Mouse (Mus musculus) liver, adult 2 months (tissue): ENCODE results near the gene Tiam2. TPM values are rescaled to one million over a fixed set of nuclear protein-coding genes. Genes with fewer than 3 reads are reported as not detected.

Experiments
- DNase-seq: peaks from one replicate; pipeline ENCODE4 v3.0.0-alpha.2; 2011; ENCODE audit warnings: low read depth, low spot score; ENCODE audit errors: extremely low read depth
- H3K27ac ChIP-seq: fragments of 200-500 bp; replicated peaks from 2 replicates; pipeline ENCODE4 v1.5.1; 2012; ENCODE audit warnings: low read depth, mild to moderate bottlenecking, control low read depth, inconsistent platforms, low read length; ENCODE audit not compliant: insufficient read depth
- H3K27me3 ChIP-seq: fragments of 200-500 bp; 2 replicates; pipeline ENCODE4 v1.6.1; 2012; ENCODE audit warnings: mild to moderate bottlenecking, moderate library complexity, low read length, inconsistent platforms; ENCODE audit not compliant: control insufficient read depth, insufficient read depth
- H3K36me3 ChIP-seq: fragments of 200-500 bp; 2 replicates; pipeline ENCODE4 v1.6.1; 2012; ENCODE audit warnings: low read length, inconsistent platforms; ENCODE audit not compliant: control insufficient read depth, insufficient read depth
- H3K4me1 ChIP-seq: fragments of 200-500 bp; 2 replicates; pipeline ENCODE4 v1.6.1; 2011; ENCODE audit warnings: low read length; ENCODE audit not compliant: control insufficient read depth, insufficient read depth
- H3K4me3 ChIP-seq: fragments of 200-500 bp; 2 replicates; pipeline ENCODE4 v1.5.1; 2011; ENCODE audit warnings: low read depth, mild to moderate bottlenecking, control low read depth, low read length, moderate library complexity; ENCODE audit not compliant: insufficient read depth
- H3K79me2 ChIP-seq: fragments of 200-500 bp; 2 replicates; pipeline ENCODE4 v1.6.1; 2012; ENCODE audit warnings: inconsistent platforms, mild to moderate bottlenecking, low read length, moderate library complexity; ENCODE audit not compliant: control insufficient read depth, insufficient read depth
- H3K9ac ChIP-seq: fragments of 200-500 bp; 2 replicates; pipeline ENCODE4 v1.6.1; 2012; ENCODE audit warnings: low read depth, mild to moderate bottlenecking, control low read depth, inconsistent platforms, low read length
- CTCF ChIP-seq: fragments of 200-500 bp; IDR thresholded peaks from 2 replicates; pipeline ENCODE4 v1.5.1; 2011; ENCODE audit warnings: low read depth, low read length, control low read depth
- POLR2A ChIP-seq: fragments of 200-500 bp; IDR thresholded peaks from 2 replicates; pipeline ENCODE4 v1.6.1; 2011; ENCODE audit warnings: low read length, control low read depth; ENCODE audit not compliant: insufficient read depth; ENCODE audit errors: extremely low read depth
- WGBS: fragments of 180-500 bp; shearing (Covaris S2); methylation state at CpG from one replicate; pipeline ENCODE4 v1.1.7; 2018; 5-methylcytosine and 5-hydroxymethylcytosine counted together
- polyA plus RNA-seq: library from polyadenylated mRNA; depleted of rRNA; stranded (reverse); fragments of >200 nt; gene quantifications from 2 replicates; pipeline ENCODE4 v1.2.3, GENCODE M21; 2012
- total RNA-seq: library from RNA; depleted of rRNA; stranded (reverse); fragments of >200 nt; gene quantifications from 2 replicates; pipeline ENCODE4 v1.2.3, GENCODE M21; 2014

Tiam2 gene
- total and polyA plus RNA-seq, 2 experiments, result 2.9 to 5.2 TPM

GRCm38 (mm10) chr17:3491667-3492066, 165.3 kb downstream of the Tiam2 start:
- Histone ChIP-seq H3K4me1 (peaks cover 26% of the 10 kb centered on the region), H3K4me3 (no peak overlapping the region), H3K27ac (no peak overlapping the region), H3K27me3 (no peaks in the 10 kb centered on the region), H3K9ac (no peak overlapping the region), H3K79me2 (no peaks in the 10 kb centered on the region), H3K36me3 (no peaks in the 10 kb centered on the region)
- 97% methylated on average over 6 of the region's 6 CpGs for WGBS
- peak; percentile 33 for DNase-seq
- no peak for TF ChIP-seq CTCF
- no peak for TF ChIP-seq POLR2A

- Histone ChIP-seq H3K27ac (peak overlapping the region; percentile 85), H3K27me3 (no peaks in the 10 kb centered on the region), H3K9ac (no peak overlapping the region), H3K36me3 (no peaks in the 10 kb centered on the region), H3K4me1 (peaks cover 23% of the 10 kb centered on the region), H3K79me2 (no peaks in the 10 kb centered on the region), H3K4me3 (no peak overlapping the region)
- 4% methylated on average over 2 of the region's 2 CpGs for WGBS
- TF ChIP-seq CTCF (no peak), POLR2A (no peak)
- DNase-seq, result no peak
These were observed 169.2 kb downstream of the Tiam2 start for GRCm38 (mm10) chr17:3495576-3495975.

- H3K79me2 ChIP-seq, result no peaks in the 10 kb centered on the region
- H3K36me3 ChIP-seq, result no peaks in the 10 kb centered on the region
- peaks cover 23% of the 10 kb centered on the region for H3K4me1 ChIP-seq
- TF ChIP-seq POLR2A (no peak), CTCF (0 out of 2 replicates have a peak, but pooled peaks have one; percentile 8)
- H3K27me3 ChIP-seq, result no peaks in the 10 kb centered on the region
- H3K27ac ChIP-seq, result peak overlapping the region; percentile 85
- 37% methylated on average over 3 of the region's 3 CpGs for WGBS
- no peak overlapping the region for H3K9ac ChIP-seq
- H3K4me3 ChIP-seq, result no peak overlapping the region
- DNase-seq, result peak; percentile 97
These were observed 169.7 kb downstream of the Tiam2 start for GRCm38 (mm10) chr17:3496080-3496479.

- H3K27me3 ChIP-seq, result no peaks in the 10 kb centered on the region
- 53% methylated on average over 3 of the region's 3 CpGs for WGBS
- H3K4me3 ChIP-seq, result no peak overlapping the region
- no peak overlapping the region for H3K9ac ChIP-seq
- H3K4me1 ChIP-seq, result peaks cover 24% of the 10 kb centered on the region
- no peaks in the 10 kb centered on the region for H3K36me3 ChIP-seq
- no peak overlapping the region for H3K27ac ChIP-seq
- no peaks in the 10 kb centered on the region for H3K79me2 ChIP-seq
- peak; percentile 47; the same call in 1 of the 2 replicates for TF ChIP-seq CTCF
- no peak for TF ChIP-seq POLR2A
- DNase-seq, result no peak
These were observed 171.7 kb downstream of the Tiam2 start for GRCm38 (mm10) chr17:3498086-3498485.

- WGBS, result 82% methylated on average over 3 of the region's 3 CpGs
- H3K27ac ChIP-seq, result no peak overlapping the region
- H3K4me1 ChIP-seq, result peaks cover 24% of the 10 kb centered on the region
- no peak for DNase-seq
- H3K36me3 ChIP-seq, result no peaks in the 10 kb centered on the region
- H3K79me2 ChIP-seq, result no peaks in the 10 kb centered on the region
- no peak overlapping the region for H3K9ac ChIP-seq
- H3K27me3 ChIP-seq, result no peaks in the 10 kb centered on the region
- TF ChIP-seq POLR2A (no peak), CTCF (no peak)
- H3K4me3 ChIP-seq, result no peak overlapping the region
These were observed 172.2 kb downstream of the Tiam2 start for GRCm38 (mm10) chr17:3498580-3498979.

GRCm38 (mm10) chr17:3499468-3499867, 173.1 kb downstream of the Tiam2 start:
- Histone ChIP-seq H3K4me1 (peaks cover 17% of the 10 kb centered on the region), H3K27ac (no peak overlapping the region), H3K27me3 (no peaks in the 10 kb centered on the region), H3K36me3 (0 out of 2 replicates have a peak, but pooled peaks cover 2% of the 10 kb centered on the region), H3K4me3 (no peak overlapping the region), H3K9ac (no peak overlapping the region), H3K79me2 (no peaks in the 10 kb centered on the region)
- WGBS, result 93% methylated on average over 8 of the region's 8 CpGs
- no peak for TF ChIP-seq CTCF
- TF ChIP-seq POLR2A, result no peak
- no peak for DNase-seq
